Comparison of ENCODE assay signal across 14 mouse cellular contexts in the genomic region with DNA sequence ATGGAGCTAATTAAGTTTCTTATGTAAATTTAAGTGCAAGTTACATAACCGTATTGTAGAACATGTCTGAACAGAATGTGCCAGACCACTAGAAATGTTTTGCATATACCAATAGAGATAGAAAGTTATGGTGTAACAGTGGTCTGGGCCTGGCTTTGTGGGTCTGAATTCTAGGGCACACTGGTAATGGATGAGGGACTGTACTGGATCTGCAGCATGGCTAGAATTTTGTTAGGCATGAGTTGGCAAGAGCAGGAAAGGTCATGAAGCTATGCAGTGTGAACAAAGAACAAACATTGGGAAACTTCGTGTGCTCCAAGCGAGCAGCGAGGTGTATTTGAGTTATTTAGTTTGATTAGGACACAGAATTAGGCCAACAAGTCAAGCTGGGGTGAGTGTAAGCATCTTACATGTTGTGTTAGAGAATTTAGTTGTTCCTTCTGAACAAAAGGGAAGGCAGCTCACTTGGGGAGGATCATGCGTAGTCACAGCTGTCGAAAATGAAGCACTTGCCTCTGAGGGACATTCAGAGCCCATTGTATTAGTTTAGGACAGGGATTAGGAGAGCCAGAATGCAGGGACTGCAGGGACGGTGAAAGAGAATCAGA. TPM values are rescaled to one million over a fixed set of nuclear protein-coding genes. Genes with fewer than 3 reads are reported as not detected.
DNase-seq lines count a peak whose midpoint lies in the region; ATAC-seq lines count a peak whose summit lies in the region.
"Had no signal": no experiment of that assay in that cellular context is flagged by ENCODE, and none has a peak within 500 bp of the region (broad histone marks: within the 10 kb centered on the region; RNA-seq: fewer than 3 reads in every experiment).

No protein-coding gene starts in this region.

- H3K9ac ChIP-seq in heart, embryonic 12.5 days: no peak overlapping the region
- H3K9ac ChIP-seq in lung, embryonic 16.5 days (ENCODE audit: low read length): no peak overlapping the region
- H3K9ac ChIP-seq in kidney, embryonic 14.5 days (ENCODE audit: low read depth, low read length): no peak overlapping the region
- H3K9ac ChIP-seq: limb, embryonic 13.5 days had no signal

- no peaks in the 10 kb centered on the region for H3K9me3 ChIP-seq in heart, embryonic 12.5 days (replicated peaks)
- no peaks in the 10 kb centered on the region for H3K9me3 ChIP-seq in lung, embryonic 16.5 days (ENCODE audit: control insufficient read depth, low read length)
- H3K9me3 ChIP-seq in kidney, embryonic 14.5 days (ENCODE audit: control insufficient read depth, low read length): no peaks in the 10 kb centered on the region
- H3K9me3 ChIP-seq: limb, embryonic 13.5 days had no signal

- H3K27ac ChIP-seq in heart, embryonic 12.5 days (ENCODE audit: poor library complexity, severe bottlenecking): 0 out of 2 replicates have a peak overlapping the region, but pooled peaks have one; percentile 21
- H3K27ac ChIP-seq in lung, embryonic 16.5 days (ENCODE audit: low read length): peak overlapping the region; percentile 53
- peak overlapping the region; percentile 65 for H3K27ac ChIP-seq in kidney, embryonic 14.5 days (ENCODE audit: low read depth, low read length)
- H3K27ac ChIP-seq: limb, embryonic 13.5 days had no signal

- no peaks in the 10 kb centered on the region for H3K36me3 ChIP-seq in heart, embryonic 12.5 days
- no peaks in the 10 kb centered on the region for H3K36me3 ChIP-seq in lung, embryonic 16.5 days (ENCODE audit: control insufficient read depth, insufficient read depth, low read length)
- no peaks in the 10 kb centered on the region for H3K36me3 ChIP-seq in kidney, embryonic 14.5 days (ENCODE audit: control insufficient read depth, insufficient read depth, low read length)
- H3K36me3 ChIP-seq: limb, embryonic 13.5 days had no signal

- no peak overlapping the region for H3K4me2 ChIP-seq in heart, embryonic 12.5 days
- no peak overlapping the region for H3K4me2 ChIP-seq in lung, embryonic 16.5 days (ENCODE audit: low read depth, low read length)
- no peak overlapping the region for H3K4me2 ChIP-seq in kidney, embryonic 14.5 days (replicated peaks; ENCODE audit: low read depth, low read length)
- H3K4me2 ChIP-seq: limb, embryonic 13.5 days had no signal

- WGBS in heart, embryonic 12.5 days: 67% methylated on average over 7 of the region's 7 CpGs
- 49% methylated on average over 7 of the region's 7 CpGs for WGBS in lung, embryonic 16.5 days
- 36% methylated on average over 7 of the region's 7 CpGs for WGBS in kidney, embryonic 14.5 days

- DNase-seq in heart, postnatal 4 days: no peak
- no peak for DNase-seq in lung, postnatal 14 days
- DNase-seq in adrenal gland, adult 2 months: no peak
- DNase-seq: adrenal gland, postnatal 36 days; B cell, adult 2 months; cerebellum, adult 18-20 months; gastrocnemius, postnatal 36 days had no signal

- H3K4me1 ChIP-seq in heart, embryonic 12.5 days (replicated peaks): peaks cover 39% of the 10 kb centered on the region
- peaks cover 31% of the 10 kb centered on the region for H3K4me1 ChIP-seq in lung, embryonic 16.5 days (replicated peaks; ENCODE audit: control insufficient read depth, insufficient read depth, low read length)
- H3K4me1 ChIP-seq in kidney, embryonic 14.5 days (ENCODE audit: control insufficient read depth, insufficient read depth, low read length): peaks cover 28% of the 10 kb centered on the region

- no peak for ATAC-seq in heart, embryonic 12.5 days (ENCODE audit: insufficient number of reproducible peaks, low FRiP score)
- 0 out of 2 replicates have a peak, but pooled peaks have one; percentile 24 for ATAC-seq in lung, embryonic 16.5 days (ENCODE audit: low read depth)
- ATAC-seq in kidney, embryonic 14.5 days (ENCODE audit: low FRiP score, low TSS enrichment): no peak
- peak; percentile 1; the same call in 1 of the 2 replicates for ATAC-seq in neutrophil, adult 5-6 weeks (ENCODE audit: extremely low read depth, insufficient number of reproducible peaks, low FRiP score, poor library complexity, severe bottlenecking)
- ATAC-seq in megakaryocyte, adult 5-6 weeks (ENCODE audit: poor library complexity, severe bottlenecking): no peak
- ATAC-seq: forebrain, embryonic 14.5 days had no signal

- H3K27me3 ChIP-seq in heart, embryonic 12.5 days (replicated peaks): no peaks in the 10 kb centered on the region
- H3K27me3 ChIP-seq in lung, embryonic 16.5 days (ENCODE audit: control insufficient read depth, insufficient read depth, low read depth, low read length): no peaks in the 10 kb centered on the region
- no peaks in the 10 kb centered on the region for H3K27me3 ChIP-seq in kidney, embryonic 14.5 days (ENCODE audit: control insufficient read depth, insufficient read depth, low read length)
- H3K27me3 ChIP-seq: limb, embryonic 13.5 days had no signal

- no peak overlapping the region for H3K4me3 ChIP-seq in heart, embryonic 12.5 days
- H3K4me3 ChIP-seq in lung, embryonic 16.5 days (ENCODE audit: low read length): no peak overlapping the region
- H3K4me3 ChIP-seq in kidney, embryonic 14.5 days (ENCODE audit: low read length): no peak overlapping the region
- H3K4me3 ChIP-seq: limb, embryonic 13.5 days had no signal

RNA-seq across cellular contexts. Expression of a gene that starts 15.1 kb away (rescaled TPM):
- 66.9 and 73.2 TPM in 2 replicates for polyA plus RNA-seq in heart, embryonic 12.5 days (2016; fragmentation: Nextera tagmentation; extraction: Ambion mirVana)
- 100 to 1,000 TPM; 110 to 113 TPM for total RNA-seq in heart, postnatal 4 days (2021)
- 39.0 and 43.1 TPM in 2 replicates for polyA plus RNA-seq in lung, embryonic 16.5 days (2015; fragmentation: Nextera tagmentation; extraction: Ambion mirVana)
- 45.0 and 69.8 TPM in 2 replicates for polyA plus RNA-seq in kidney, embryonic 14.5 days (2014; fragmentation: Nextera tagmentation; extraction: Ambion mirVana)
- total RNA-seq in neutrophil, adult 5-6 weeks (2017): 895 and 935 TPM in 2 replicates
- 114 TPM in 2 replicates for total RNA-seq in megakaryocyte, adult 5-6 weeks (2015)
- total RNA-seq in megakaryocyte, adult 5-6 weeks (2017): 266 and 324 TPM in 2 replicates
- 10 to 100 TPM; 51.3 to 66.8 TPM for total RNA-seq in adrenal gland, adult 2 months (2021)
- polyA plus RNA-seq in adrenal gland, adult 2 months (2012; rRNA removed): 8.8 and 9.0 TPM in 2 replicates

Comparison
In these comparisons a context has a peak if more than half of its experiments do, and no peak if none do; other contexts are left out.
1. ATAC-seq: peak in lung, embryonic 16.5 days (single experiment) and neutrophil, adult 5-6 weeks (single experiment); none in heart, embryonic 12.5 days (single experiment), kidney, embryonic 14.5 days (single experiment) and megakaryocyte, adult 5-6 weeks (single experiment).
2. Peak in every context shown above with its lines, with median percentiles within 50 percentile points of each other: H3K27ac ChIP-seq.